Mouse (Mus musculus) lung, adult 2 months (tissue): ENCODE measurements around the gene Grrp1. TPM values are rescaled to one million over a fixed set of nuclear protein-coding genes. Genes with fewer than 3 reads are reported as not detected.

ENCODE experiments used
- DNase-seq: peaks from one replicate; pipeline ENCODE4 v3.0.0; 2022
- H3K4me1 ChIP-seq: fragments of 200-500 bp; 2 replicates; pipeline ENCODE4 v1.6.1; 2011; ENCODE audit warnings: low read length; ENCODE audit not compliant: control insufficient read depth, insufficient read depth
- H3K4me3 ChIP-seq: fragments of 200-500 bp; replicated peaks from 2 replicates; pipeline ENCODE3; 2011; ENCODE audit warnings: low read depth, mild to moderate bottlenecking, control low read depth, low read length; ENCODE audit errors: extremely low read depth
- CTCF ChIP-seq: fragments of 200-500 bp; IDR thresholded peaks from 2 replicates; pipeline ENCODE4 v1.5.1; 2011; ENCODE audit warnings: mild to moderate bottlenecking, low read length, control low read depth; ENCODE audit not compliant: insufficient read depth
- POLR2A ChIP-seq: fragments of 200-500 bp; IDR thresholded peaks from 2 replicates; pipeline ENCODE4 v1.6.1; 2011; ENCODE audit warnings: low read depth, mild to moderate bottlenecking, control low read depth, low read length, borderline replicate concordance; ENCODE audit errors: extremely low read depth
- WGBS: fragments of 180-500 bp; shearing (Covaris S2); methylation state at CpG from one replicate; pipeline ENCODE4 v1.1.7; 2018; 5-methylcytosine and 5-hydroxymethylcytosine counted together
- polyA plus RNA-seq: library from polyadenylated mRNA; depleted of rRNA; stranded (reverse); fragments of >200 nt; gene quantifications from 2 replicates; pipeline ENCODE4 v1.2.3, GENCODE M21; 2012

Grrp1 gene
- polyA plus RNA-seq, 1 experiment = 37.9 TPM

- no peak overlapping the region for H3K4me3 ChIP-seq
- H3K4me1 ChIP-seq = peaks cover 4% of the 10 kb centered on the region; the same call in 1 of the 2 replicates
- DNase-seq = no peak
- WGBS = 54% methylated on average over 18 of the region's 18 CpGs
- no peak for TF ChIP-seq CTCF
- no peak for TF ChIP-seq POLR2A
Measured at GRCm38 (mm10) chr4:134293061-134293691, 39.3 kb upstream of the Grrp1 start.

DNA sequence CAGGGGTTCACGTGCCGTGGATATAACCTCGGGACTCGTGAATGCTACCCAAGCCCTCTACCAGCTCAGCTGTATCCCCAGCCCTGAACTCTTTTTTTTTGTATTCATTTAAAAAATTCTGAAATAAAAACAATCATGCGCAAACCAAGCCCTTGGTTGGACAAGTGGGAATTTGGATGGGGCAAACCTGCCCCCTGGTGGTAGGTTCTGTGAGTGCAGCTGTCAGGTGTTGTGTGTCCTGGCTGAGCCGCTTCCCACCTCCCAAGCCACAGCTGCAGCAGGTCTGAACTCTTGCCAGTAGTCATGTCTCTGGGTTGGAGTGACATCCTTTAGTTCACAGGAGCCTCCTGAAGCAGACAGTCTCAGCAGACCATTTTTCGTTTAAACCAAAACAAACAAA, 38.2 kb upstream of the Grrp1 start:
- no peak overlapping the region for H3K4me3 ChIP-seq
- TF ChIP-seq CTCF (peak; percentile 96), POLR2A (no peak)
- peaks cover 4% of the 10 kb centered on the region; the same call in 1 of the 2 replicates for H3K4me1 ChIP-seq
- 17% methylated on average over 7 of the region's 7 CpGs for WGBS
- DNase-seq = peak; percentile 77

DNA sequence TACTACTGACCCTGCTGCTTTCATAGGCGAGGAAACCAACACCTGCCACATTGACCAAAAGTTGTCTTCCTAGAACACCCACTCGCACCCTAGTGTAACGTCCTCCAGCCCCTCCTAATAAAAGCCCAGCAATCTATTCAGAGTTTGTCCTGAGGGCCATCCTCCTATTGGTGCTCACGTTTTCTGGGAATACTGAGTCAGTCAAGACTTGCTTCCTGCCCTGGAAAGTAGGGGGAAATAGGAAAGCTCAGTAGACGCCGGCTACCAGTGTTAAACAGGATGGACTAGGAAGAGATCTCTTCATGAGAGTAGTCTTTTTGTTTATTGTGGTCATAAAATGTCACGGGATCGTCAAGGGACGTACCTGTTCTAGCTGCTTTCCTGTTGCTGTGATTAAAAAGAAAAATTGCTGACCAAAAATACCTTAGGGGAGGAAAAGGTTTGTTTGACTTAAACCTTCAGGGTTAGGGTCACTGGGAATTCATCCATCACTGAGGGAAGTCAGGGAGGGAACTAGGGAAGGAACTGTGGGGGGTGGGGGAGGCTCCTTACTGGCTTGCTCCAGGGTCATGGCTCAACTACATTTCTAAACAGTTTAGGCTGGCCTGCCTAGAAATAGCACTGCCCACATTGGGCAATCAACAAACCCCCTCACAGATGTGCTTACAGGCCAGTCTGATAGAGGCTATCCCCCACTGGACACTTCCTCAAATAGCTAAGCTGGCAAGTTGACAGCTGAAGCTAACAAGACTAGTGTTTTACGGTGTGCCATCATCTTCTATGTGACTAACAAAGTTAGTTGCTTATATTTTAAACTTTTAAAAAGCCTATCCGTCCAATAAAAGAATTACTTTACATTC, 34.7 kb upstream of the Grrp1 start:
- 15% methylated on average over 11 of the region's 11 CpGs for WGBS
- DNase-seq = no peak
- H3K4me3 ChIP-seq = no peak overlapping the region
- TF ChIP-seq CTCF (no peak), POLR2A (no peak)
- H3K4me1 ChIP-seq = peaks cover 4% of the 10 kb centered on the region; the same call in 1 of the 2 replicates

- TF ChIP-seq CTCF (no peak), POLR2A (peak; percentile 36; the same call in 1 of the 2 replicates)
- peak within 1 kb of the TSS; percentile 90 for H3K4me3 ChIP-seq
- peaks cover 4% of the 10 kb centered on the region; the same call in 1 of the 2 replicates for H3K4me1 ChIP-seq
- under 1% methylated on average over 43 of the region's 43 CpGs for WGBS
- no peak for DNase-seq
Measured at GRCm38 (mm10) chr4:134287575-134288025, 33.7 kb upstream of the Grrp1 start, which contains the start of gene Pdik1l. Gene Pdik1l (minus strand): TSS chr4:134287895.

DNA sequence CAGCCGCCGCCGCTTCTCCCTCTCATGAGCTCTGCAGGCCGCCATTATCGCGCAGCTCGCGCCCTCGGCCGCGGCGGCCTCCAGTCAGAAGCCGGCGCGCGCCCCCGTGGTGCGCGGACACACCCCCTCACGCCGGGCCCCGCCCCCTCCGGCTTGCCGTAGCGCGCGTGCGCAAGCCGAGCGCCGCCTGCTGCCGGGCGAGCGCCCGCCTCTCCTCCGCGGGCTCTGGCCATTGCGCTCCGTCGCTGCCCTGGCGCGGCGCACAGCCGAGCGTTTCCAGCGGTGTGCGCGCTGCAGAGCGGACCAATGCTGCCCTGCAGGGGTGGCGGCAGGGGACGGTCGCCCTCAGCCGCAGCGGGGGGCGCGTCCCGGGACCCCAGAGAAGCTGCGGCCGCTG, 33.3 kb upstream of the Grrp1 start:
- DNase-seq = peak; percentile 97
- H3K4me1 ChIP-seq = peaks cover 4% of the 10 kb centered on the region; the same call in 1 of the 2 replicates
- peak overlapping the region; percentile 90 for H3K4me3 ChIP-seq
- peak; percentile 52; the same call in 1 of the 2 replicates for TF ChIP-seq POLR2A
- no peak for TF ChIP-seq CTCF
- WGBS = under 1% methylated on average over 51 of the region's 59 CpGs

DNA sequence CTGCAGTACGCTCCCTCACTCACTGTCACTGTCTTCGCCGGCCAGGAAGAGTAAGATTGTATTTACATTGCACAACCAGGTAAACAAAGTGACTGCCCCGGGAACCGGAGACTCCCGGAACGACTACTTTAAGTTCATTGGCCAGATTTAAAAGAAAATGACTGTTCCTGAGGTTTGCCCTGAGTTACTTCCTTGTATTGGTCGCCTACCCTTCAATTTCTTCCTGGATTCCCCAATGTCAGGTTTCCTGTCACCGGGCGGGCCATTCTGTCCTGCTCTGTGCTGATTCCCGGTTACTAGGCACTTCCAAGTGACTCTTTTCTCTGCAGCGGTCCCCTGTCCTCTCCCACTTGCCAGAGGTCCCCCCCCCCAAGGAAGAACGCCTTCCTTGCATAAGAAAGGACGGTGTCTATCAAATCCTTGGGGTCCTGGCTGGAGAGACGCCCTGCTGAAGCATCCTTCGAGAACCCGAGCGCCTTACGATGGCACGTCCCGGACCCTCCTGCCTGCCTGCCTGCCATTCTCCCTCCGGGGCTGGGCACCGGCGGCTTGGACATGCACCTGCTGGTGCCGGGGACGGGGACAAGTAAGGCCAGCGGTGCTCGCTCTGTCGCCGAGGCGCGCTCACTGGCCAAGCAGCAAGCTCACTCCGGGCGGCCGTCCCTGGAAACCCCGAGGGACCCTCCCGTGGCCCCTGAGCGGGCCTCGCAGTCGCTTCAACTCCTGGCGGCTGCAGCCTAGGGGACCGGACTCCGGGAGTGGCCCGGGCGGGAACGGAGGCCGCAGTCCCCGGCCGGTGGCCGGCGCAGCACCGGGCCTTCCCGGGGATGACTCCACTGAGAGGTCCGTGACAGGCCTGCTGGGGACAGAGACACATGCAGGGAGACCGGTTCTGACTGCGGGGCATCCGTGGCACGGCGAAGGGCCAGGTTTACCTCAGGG, 32.6 kb upstream of the Grrp1 start:
- Histone ChIP-seq H3K4me3 (peak overlapping the region; percentile 66), H3K4me1 (peaks cover 4% of the 10 kb centered on the region; the same call in 1 of the 2 replicates)
- DNase-seq = no peak
- TF ChIP-seq CTCF = no peak
- TF ChIP-seq POLR2A = no peak
- WGBS = 1% methylated on average over 59 of the region's 59 CpGs

DNA sequence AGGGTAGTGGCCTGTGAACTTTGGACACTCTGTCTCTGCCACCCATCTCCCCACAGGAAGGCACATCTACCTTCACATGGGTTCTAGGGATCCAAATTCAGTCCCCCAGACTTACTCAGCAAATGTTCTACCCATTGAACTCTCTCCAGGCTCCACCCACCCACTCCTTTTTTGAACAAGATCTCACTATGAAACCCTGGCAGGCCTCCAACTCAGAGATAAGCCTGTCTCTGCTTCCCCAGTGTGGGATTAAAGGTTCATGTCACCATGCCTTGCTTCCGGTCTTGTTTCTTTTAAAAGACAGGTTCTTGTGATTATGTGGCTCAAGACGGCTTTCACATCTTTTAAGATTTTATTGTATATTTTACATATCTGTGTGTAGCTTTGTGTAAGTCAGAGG, 31.0 kb upstream of the Grrp1 start:
- H3K4me3 ChIP-seq = no peak overlapping the region
- WGBS = 95% methylated on average over 2 of the region's 2 CpGs
- H3K4me1 ChIP-seq = peaks cover 4% of the 10 kb centered on the region; the same call in 1 of the 2 replicates
- TF ChIP-seq CTCF (no peak), POLR2A (no peak)
- no peak for DNase-seq

- DNase-seq = no peak
- H3K4me3 ChIP-seq = no peak overlapping the region
- WGBS = 4% methylated on average over 14 of the region's 14 CpGs
Measured at GRCm38 (mm10) chr4:134273417-134274345, 19.8 kb upstream of the Grrp1 start.

More at GRCm38 (mm10) chr4:134273417-134274345, 19.8 kb upstream of the Grrp1 start:
- no peak for TF ChIP-seq POLR2A
- no peak for TF ChIP-seq CTCF
- H3K4me1 ChIP-seq = peaks cover 2% of the 10 kb centered on the region; the same call in 1 of the 2 replicates
